Mouse (Mus musculus) bone marrow, adult 2 months (tissue): ENCODE data around the gene Pkd1l2. TPM values are rescaled to one million over a fixed set of nuclear protein-coding genes. Genes with fewer than 3 reads are reported as not detected.

ENCODE experiments used
- H3K27ac ChIP-seq: fragments of 200-500 bp; 2 replicates; pipeline ENCODE4 v1.5.1; 2012; ENCODE audit warnings: low read depth, mild to moderate bottlenecking, control low read depth, inconsistent platforms, low read length; ENCODE audit not compliant: control insufficient read depth, poor library complexity, insufficient read depth
- H3K4me1 ChIP-seq: fragments of 200-500 bp; 2 replicates; pipeline ENCODE4 v1.6.1; 2011; ENCODE audit warnings: low read length; ENCODE audit not compliant: control insufficient read depth, insufficient read depth
- H3K4me3 ChIP-seq: fragments of 200-500 bp; replicated peaks from 2 replicates; pipeline ENCODE3; 2011; ENCODE audit warnings: mild to moderate bottlenecking, low read depth, low read length, control low read depth; ENCODE audit not compliant: control insufficient read depth
- CTCF ChIP-seq: fragments of 200-500 bp; IDR thresholded peaks from 2 replicates; pipeline ENCODE4 v1.5.1; 2011; ENCODE audit warnings: low read length, control low read depth; ENCODE audit not compliant: control insufficient read depth, insufficient read depth
- POLR2A ChIP-seq: fragments of 200-500 bp; IDR thresholded peaks from 2 replicates; pipeline ENCODE4 v1.6.1; 2011; ENCODE audit warnings: low read depth, mild to moderate bottlenecking, control low read depth, low read length, borderline replicate concordance; ENCODE audit not compliant: control insufficient read depth
- WGBS: fragments of 180-500 bp; shearing (Covaris S2); methylation state at CpG from one replicate; pipeline ENCODE4 v1.1.7; 2018; 5-methylcytosine and 5-hydroxymethylcytosine counted together
- polyA plus RNA-seq: library from polyadenylated mRNA; stranded (reverse); fragments of >200 nt; gene quantifications from 2 replicates; pipeline ENCODE4 v1.2.4, GENCODE M21; 2011; ENCODE audit warnings: low replicate concordance; ENCODE audit not compliant: missing spikeins, insufficient read depth, insufficient read length

Gene Pkd1l2
- polyA plus RNA-seq, 1 experiment, result not detected

DNA sequence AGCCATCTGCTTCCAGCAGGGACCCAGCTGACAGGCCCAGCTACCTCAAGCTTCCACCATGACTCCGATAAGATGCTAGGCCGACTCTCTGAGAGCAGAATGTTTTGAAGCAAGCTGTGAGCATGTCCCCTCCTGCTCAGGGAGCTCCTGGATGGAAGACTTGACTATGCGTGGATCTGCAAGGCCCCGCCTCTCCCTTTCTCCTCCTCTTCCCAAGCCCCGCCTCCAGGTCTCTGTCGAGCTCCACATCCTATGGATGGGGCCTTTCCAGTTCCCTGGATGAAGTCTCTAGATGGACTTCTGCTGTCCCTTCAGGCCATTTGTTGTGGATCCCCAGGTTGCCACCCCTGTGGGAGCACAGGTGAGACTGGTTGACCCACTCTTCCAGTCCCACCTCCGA is 23.2 kb downstream of the Pkd1l2 start:
- no peak for TF ChIP-seq POLR2A
- Histone ChIP-seq H3K4me3 (no peak overlapping the region), H3K27ac (no peak overlapping the region), H3K4me1 (peaks cover 8% of the 10 kb centered on the region)
- 79% methylated on average over 7 of the region's 7 CpGs for WGBS

- peaks cover 10% of the 10 kb centered on the region for H3K4me1 ChIP-seq
- peak overlapping the region; percentile 11; the same call in 1 of the 2 replicates for H3K27ac ChIP-seq
- no peak overlapping the region for H3K4me3 ChIP-seq
- 25% methylated on average over 6 of the region's 6 CpGs for WGBS
- TF ChIP-seq POLR2A (no peak), CTCF (no peak)
Measured at GRCm38 (mm10) chr8:117055097-117055496, 27.2 kb downstream of the Pkd1l2 start.

- TF ChIP-seq CTCF, result no peak
- no peak for TF ChIP-seq POLR2A
- 83% methylated on average over 3 of the region's 3 CpGs for WGBS
- Histone ChIP-seq H3K27ac (no peak overlapping the region), H3K4me3 (no peak overlapping the region), H3K4me1 (peaks cover 10% of the 10 kb centered on the region)
Measured at GRCm38 (mm10) chr8:117054146-117054545, 28.1 kb downstream of the Pkd1l2 start.

DNA sequence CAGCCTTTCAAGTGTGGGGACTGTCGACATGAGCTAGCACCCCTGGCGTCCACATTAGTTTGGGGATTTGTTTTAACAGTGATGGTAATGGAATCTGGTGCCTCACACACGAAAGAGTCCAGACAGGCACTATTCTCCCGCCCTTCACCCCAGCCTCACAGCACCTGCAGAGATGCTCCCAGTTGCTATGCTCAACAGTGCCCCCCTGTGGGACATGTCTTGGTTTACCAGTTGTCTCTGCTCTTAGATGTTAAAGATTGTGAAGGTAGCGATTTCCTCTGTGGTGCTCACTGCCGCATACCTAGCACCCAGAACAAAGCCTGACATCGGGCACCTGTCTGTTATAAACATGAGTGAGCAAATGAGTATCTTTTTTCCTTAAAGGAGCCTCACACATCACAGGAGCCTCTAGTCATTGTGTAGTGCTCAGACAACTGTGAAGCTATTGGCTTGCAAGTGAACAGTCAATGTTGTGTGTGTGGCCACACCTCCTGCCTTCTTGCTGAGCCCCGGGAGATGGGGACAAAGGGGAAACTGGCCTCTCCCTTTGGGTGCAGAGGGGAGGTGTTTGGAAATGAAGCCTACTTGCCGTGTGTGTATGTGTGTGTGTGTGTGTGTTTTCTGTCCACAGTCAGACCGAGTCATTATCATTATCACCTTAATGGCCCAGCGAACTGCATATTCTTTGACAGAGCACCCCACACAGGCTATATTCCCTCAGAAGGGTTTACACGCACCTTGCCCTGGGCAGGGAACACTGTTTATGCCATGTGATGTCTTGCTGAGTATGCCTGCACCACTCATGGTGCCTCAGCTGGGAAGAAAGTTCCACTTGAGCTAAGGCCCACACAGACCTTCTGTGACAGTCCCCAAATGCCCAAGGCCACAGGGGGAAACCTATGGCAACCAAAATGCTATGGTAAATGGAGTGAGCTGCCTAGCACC is 28.8 kb downstream of the Pkd1l2 start:
- 68% methylated on average over 12 of the region's 12 CpGs for WGBS
- peaks cover 10% of the 10 kb centered on the region for H3K4me1 ChIP-seq
- H3K4me3 ChIP-seq, result no peak overlapping the region
- TF ChIP-seq CTCF, result peak; percentile 58
- no peak for TF ChIP-seq POLR2A
- no peak overlapping the region for H3K27ac ChIP-seq

DNA sequence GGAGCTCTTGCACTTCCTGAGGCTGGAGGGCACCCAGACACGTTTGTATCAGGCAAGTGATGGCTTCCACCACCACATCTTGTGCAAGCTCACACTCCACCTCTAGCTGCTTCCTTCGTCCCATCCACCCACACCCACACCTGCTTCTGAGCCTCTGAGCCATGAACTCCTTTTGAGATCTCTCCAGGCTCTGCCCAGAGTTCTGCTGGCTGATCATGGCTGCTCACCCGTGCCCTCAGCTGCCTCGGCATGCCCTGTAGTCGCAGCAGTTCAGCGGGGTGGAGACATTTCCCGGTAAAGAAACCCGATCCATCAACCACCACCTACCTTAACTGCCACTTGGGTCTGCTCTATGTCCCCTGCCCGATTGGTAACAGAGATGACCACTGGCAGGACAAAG is 30.9 kb downstream of the Pkd1l2 start:
- no peak for TF ChIP-seq CTCF
- no peak for TF ChIP-seq POLR2A
- Histone ChIP-seq H3K4me1 (peaks cover 8% of the 10 kb centered on the region), H3K27ac (no peak overlapping the region), H3K4me3 (no peak overlapping the region)
- 57% methylated on average over 9 of the region's 9 CpGs for WGBS

DNA sequence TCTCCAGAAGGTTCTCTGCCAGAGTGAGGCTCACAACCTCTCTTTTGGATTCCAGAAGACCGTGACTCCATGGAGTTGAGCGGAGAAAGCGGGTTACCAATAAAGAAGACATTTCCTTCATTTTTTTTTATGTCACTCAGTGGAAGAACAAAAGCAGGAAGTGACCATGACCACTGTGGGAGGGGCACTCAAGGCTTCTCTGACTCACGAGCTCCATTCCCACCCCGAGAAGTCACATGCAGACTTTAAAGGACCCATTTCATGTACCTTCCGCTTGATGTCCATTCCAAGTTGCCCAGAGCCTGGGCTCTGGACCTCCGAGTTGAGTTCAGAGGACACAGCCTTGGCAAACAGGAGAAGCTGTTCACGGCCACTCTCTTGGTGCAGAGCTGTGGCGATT is 31.5 kb downstream of the Pkd1l2 start:
- Histone ChIP-seq H3K4me3 (no peak overlapping the region), H3K4me1 (peaks cover 7% of the 10 kb centered on the region), H3K27ac (no peak overlapping the region)
- TF ChIP-seq CTCF (no peak), POLR2A (no peak)
- 48% methylated on average over 9 of the region's 9 CpGs for WGBS

GRCm38 (mm10) chr8:117049444-117049843 is 32.8 kb downstream of the Pkd1l2 start:
- WGBS, result 69% methylated on average over 7 of the region's 7 CpGs
- H3K4me1 ChIP-seq, result peaks cover 2% of the 10 kb centered on the region; the same call in 1 of the 2 replicates
- TF ChIP-seq POLR2A (no peak), CTCF (no peak)
- no peak overlapping the region for H3K4me3 ChIP-seq
- no peak overlapping the region for H3K27ac ChIP-seq

DNA sequence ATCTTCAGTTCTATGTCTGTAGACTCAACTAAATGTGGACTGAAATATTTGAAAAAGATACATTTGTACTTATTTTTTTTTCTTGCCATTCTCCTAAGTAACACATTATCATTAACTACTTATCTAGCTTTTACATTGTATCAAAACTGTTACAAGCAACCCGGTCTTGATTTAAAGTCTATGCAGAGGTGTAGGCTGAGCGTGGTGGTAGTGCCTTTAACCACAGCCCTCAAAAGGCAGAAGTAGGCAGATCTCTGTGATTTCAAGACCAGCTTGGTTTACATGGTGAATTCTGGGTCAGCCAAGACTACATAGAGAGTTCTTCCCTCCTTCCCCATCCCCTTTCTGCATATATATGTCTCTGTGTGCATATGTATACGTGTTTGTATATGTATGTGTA is 38.7 kb downstream of the Pkd1l2 start:
- TF ChIP-seq POLR2A (no peak), CTCF (no peak)
- Histone ChIP-seq H3K4me1 (no peaks in the 10 kb centered on the region; the same call in 1 of the 2 replicates), H3K27ac (no peak overlapping the region), H3K4me3 (no peak overlapping the region)
- 36% methylated on average over 3 of the region's 3 CpGs for WGBS
